Mouse (Mus musculus): ENCODE results near the gene Xpc.

DNA sequence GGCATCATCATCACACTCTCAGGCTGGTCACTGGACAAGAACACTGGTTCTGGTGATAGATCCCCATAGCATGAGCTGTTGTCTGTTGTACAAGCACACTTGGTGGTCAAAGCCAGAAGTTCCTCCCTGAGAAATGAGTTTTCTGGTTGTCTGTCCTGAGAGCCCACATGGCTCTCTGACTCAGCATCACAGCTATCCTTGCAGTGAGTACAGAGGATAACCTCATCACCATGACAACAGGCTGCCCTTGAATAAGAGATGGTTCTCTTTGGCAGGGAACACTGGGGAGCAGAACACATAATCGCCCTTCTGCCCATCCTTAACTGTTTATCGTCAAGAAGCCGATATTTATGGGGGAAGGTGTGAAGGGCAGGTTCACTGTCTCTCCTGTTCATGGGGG, 70.4 kb downstream of the Xpc start:
- no peak for TF ChIP-seq MYOD1 (IDR thresholded peaks at IDR 0.05; ENCODE audit: control insufficient read depth in 1 of 3, insufficient read length in 2 of 3, low read depth in 2 of 3)
- TF ChIP-seq E2F4 (IDR thresholded peaks at IDR 0.05; ENCODE audit: insufficient read depth) = no peak
- no peak for TF ChIP-seq CEBPB (IDR thresholded peaks at IDR 0.05; ENCODE audit: insufficient read depth, poor library complexity, severe bottlenecking)
- TF ChIP-seq POLR2AphosphoS2 (IDR thresholded peaks at IDR 0.05; ENCODE audit: insufficient read length, low read depth) = no peak
- no peak for TF ChIP-seq MAX (IDR thresholded peaks at IDR 0.05; ENCODE audit: low read depth)
